Mouse (Mus musculus) liver, postnatal 0 days (tissue): ENCODE measurements around the gene Hnrnpa1. TPM values are rescaled to one million over a fixed set of nuclear protein-coding genes. Genes with fewer than 3 reads are reported as not detected.

Source experiments
- ATAC-seq: fragments of 200-750 bp; cut with Nextera tagmentation; 2 replicates; pipeline ENCODE4 v1.8.0; 2017; ENCODE audit warnings: mild to moderate bottlenecking, moderate library complexity
- DNase-seq: peaks from one replicate; pipeline ENCODE4 v3.0.0-alpha.2; 2016
- H3K27ac ChIP-seq: fragments of 300-500 bp; sonication (generic); 2 replicates; pipeline ENCODE4 v1.5.1; 2014; ENCODE audit warnings: antibody characterized with exemption, moderate library complexity, mild to moderate bottlenecking, low read depth
- H3K27me3 ChIP-seq: fragments of 300-500 bp; sonication (generic); 2 replicates; pipeline ENCODE4 v1.6.1; 2014; ENCODE audit warnings: low read length, control low read depth, mixed read lengths; ENCODE audit not compliant: insufficient read depth
- H3K36me3 ChIP-seq: fragments of 300-500 bp; sonication (generic); replicated peaks from 2 replicates; pipeline ENCODE4 v1.6.1; 2014; ENCODE audit warnings: mild to moderate bottlenecking, control low read depth, low read length, moderate library complexity, mixed read lengths; ENCODE audit not compliant: insufficient read depth
- H3K4me1 ChIP-seq: fragments of 300-500 bp; sonication (generic); 2 replicates; pipeline ENCODE4 v1.6.1; 2014; ENCODE audit warnings: antibody characterized with exemption, mild to moderate bottlenecking, control low read depth; ENCODE audit not compliant: insufficient read depth
- H3K4me2 ChIP-seq: fragments of 300-500 bp; sonication (generic); 2 replicates; pipeline ENCODE4 v1.6.1; 2014; ENCODE audit warnings: low read depth, mild to moderate bottlenecking, low read length, moderate library complexity, mixed read lengths
- H3K4me3 ChIP-seq: fragments of 300-500 bp; sonication (generic); 2 replicates; pipeline ENCODE4 v1.5.1; 2014; ENCODE audit warnings: low read depth, low read length
- H3K9ac ChIP-seq: fragments of 300-500 bp; sonication (generic); replicated peaks from 2 replicates; pipeline ENCODE4 v1.6.1; 2014; ENCODE audit warnings: mild to moderate bottlenecking, moderate library complexity
- H3K9me3 ChIP-seq: fragments of 300-500 bp; sonication (generic); 2 replicates; pipeline ENCODE4 v1.6.1; 2016; ENCODE audit warnings: mild to moderate bottlenecking, control low read depth, low read length, mixed read lengths
- CTCF ChIP-seq: sonication (generic); IDR thresholded peaks from 2 replicates; pipeline ENCODE4 v1.5.1; 2016; ENCODE audit warnings: antibody characterized with exemption, low read depth
- EP300 ChIP-seq: IDR thresholded peaks from 2 replicates; pipeline ENCODE4 v1.6.1; 2016; ENCODE audit warnings: antibody characterized with exemption, low read depth, mild to moderate bottlenecking
- WGBS: fragments of 180-500 bp; shearing (Covaris S2); extraction: QIAGEN DNeasy Blood & Tissue Kit; methylation state at CpG from one replicate; pipeline ENCODE4 v1.1.7; 2014; ENCODE audit not compliant: insufficient replicate concordance; 5-methylcytosine and 5-hydroxymethylcytosine counted together
- polyA plus RNA-seq: library from polyadenylated mRNA; unstranded; fragments of >200 nt; fragmentation: Nextera tagmentation; extraction: Ambion mirVana; gene quantifications from 2 replicates; pipeline ENCODE4 v1.2.1, GENCODE M21; 2015

Hnrnpa1 gene
- polyA plus RNA-seq, 1 experiment from 2014 or later, result 151 TPM

DNA sequence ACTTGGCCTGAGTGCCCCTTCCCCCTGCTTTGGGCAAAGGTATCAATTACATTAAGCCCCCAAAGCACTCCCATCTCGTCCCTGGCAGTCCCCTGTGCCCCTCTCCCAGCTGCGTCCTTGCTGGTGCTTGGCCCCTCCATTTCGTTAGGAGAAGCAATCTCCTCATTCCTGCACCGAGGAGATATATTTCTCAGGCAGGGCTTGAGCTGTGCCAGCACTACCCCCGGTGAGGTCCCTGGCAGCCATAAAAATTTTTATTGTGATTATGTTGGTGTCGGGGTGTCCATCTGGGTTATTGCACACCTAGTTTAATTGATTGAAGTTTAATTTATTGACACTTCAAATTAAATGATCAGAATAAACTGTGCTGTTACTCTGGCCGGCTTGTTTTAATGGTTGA, 37.7 kb downstream of the Hnrnpa1 start:
- Histone ChIP-seq H3K9ac (no peak overlapping the region), H3K4me3 (no peak overlapping the region), H3K9me3 (no peaks in the 10 kb centered on the region), H3K27ac (no peak overlapping the region), H3K4me1 (peaks cover 39% of the 10 kb centered on the region), H3K36me3 (peaks cover 5% of the 10 kb centered on the region; the same call in 1 of the 2 replicates), H3K27me3 (no peaks in the 10 kb centered on the region), H3K4me2 (no peak overlapping the region)
- ATAC-seq (no peak), DNase-seq (no peak)
- no peak for TF ChIP-seq EP300
- TF ChIP-seq CTCF, result no peak
- WGBS, result 80% methylated on average over 7 of the region's 7 CpGs

DNA sequence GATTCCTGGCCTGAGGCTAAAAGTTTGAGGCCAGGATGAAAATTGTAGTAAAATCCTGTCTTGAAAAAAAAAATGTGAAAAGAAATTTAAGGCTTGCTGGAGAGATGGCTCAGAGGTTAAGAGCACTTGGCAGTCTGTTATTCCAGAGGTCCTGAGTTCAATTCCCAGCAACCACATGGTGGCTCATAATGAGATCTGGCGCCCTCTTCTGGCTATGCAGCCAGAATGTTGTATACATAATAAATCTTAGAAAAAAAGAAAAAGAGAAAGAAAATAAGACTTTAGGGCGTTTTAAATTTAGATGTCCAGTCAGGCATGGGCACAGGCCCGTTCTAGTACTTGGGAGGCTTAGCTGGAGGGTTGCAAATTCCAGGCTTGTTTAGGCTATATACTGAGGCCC, 39.5 kb downstream of the Hnrnpa1 start:
- Histone ChIP-seq H3K4me2 (no peak overlapping the region), H3K4me3 (no peak overlapping the region), H3K9me3 (no peaks in the 10 kb centered on the region), H3K9ac (no peak overlapping the region; the same call in 1 of the 2 replicates), H3K27me3 (no peaks in the 10 kb centered on the region), H3K36me3 (peaks cover 5% of the 10 kb centered on the region; the same call in 1 of the 2 replicates), H3K4me1 (peaks cover 27% of the 10 kb centered on the region), H3K27ac (peak overlapping the region; percentile 61; the same call in 1 of the 2 replicates)
- ATAC-seq (no peak), DNase-seq (peak; percentile 69)
- 0 out of 2 replicates have a peak, but pooled peaks have one; percentile 22 for TF ChIP-seq EP300
- TF ChIP-seq CTCF, result peak; percentile 73
- 50% methylated on average over 3 of the region's 3 CpGs for WGBS

DNA sequence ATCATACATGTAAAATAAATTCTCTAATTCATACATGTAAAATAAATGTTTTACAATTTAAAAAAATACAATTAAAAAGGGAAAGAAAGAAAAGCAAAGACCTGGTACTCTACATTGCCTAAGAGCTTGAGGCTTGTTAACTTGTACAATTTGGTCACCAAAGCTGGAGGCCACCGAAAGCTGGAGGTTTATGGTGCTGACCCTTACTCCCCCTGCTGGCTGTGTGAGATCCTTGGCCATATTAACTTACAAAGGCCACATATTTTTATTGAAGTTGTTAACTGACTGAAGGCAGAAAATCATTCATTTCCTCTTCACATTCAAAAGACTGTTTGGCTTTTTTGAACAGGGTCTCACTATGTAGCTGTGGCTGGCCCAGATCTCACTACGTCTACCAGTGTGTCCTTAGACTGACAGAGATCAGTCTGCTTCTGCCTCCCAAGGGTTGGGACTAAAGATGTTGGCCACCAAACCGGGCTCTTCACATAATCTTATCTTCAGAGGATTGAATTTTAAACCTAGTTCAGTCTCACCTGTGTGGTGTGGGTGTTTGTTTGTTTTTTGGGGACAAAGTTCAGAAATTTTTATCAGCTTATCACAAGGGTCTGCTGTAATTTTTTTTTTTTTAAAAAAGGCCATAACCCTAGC, 40.7 kb downstream of the Hnrnpa1 start:
- WGBS, result 33% methylated on average over 3 of the region's 3 CpGs

GRCm38 (mm10) chr15:103281465-103282205, 41.4 kb downstream of the Hnrnpa1 start:
- no peak overlapping the region for H3K4me3 ChIP-seq
- ATAC-seq (no peak), DNase-seq (no peak)
- H3K36me3 ChIP-seq, result peaks cover 5% of the 10 kb centered on the region; the same call in 1 of the 2 replicates
- H3K9ac ChIP-seq, result no peak overlapping the region
- H3K27me3 ChIP-seq, result no peaks in the 10 kb centered on the region
- peak overlapping the region; percentile 61 for H3K27ac ChIP-seq
- H3K4me1 ChIP-seq, result peaks cover 24% of the 10 kb centered on the region
- H3K9me3 ChIP-seq, result no peaks in the 10 kb centered on the region
- no peak for TF ChIP-seq EP300
- no peak for TF ChIP-seq CTCF
- no peak overlapping the region for H3K4me2 ChIP-seq
- WGBS, result 69% methylated on average over 3 of the region's 3 CpGs

More for the DNA sequence above, 40.7 kb downstream of the Hnrnpa1 start:
- no peaks in the 10 kb centered on the region for H3K9me3 ChIP-seq
- peaks cover 27% of the 10 kb centered on the region for H3K4me1 ChIP-seq
- H3K9ac ChIP-seq, result no peak overlapping the region
- peak; percentile 75 for DNase-seq
- no peak overlapping the region for H3K4me3 ChIP-seq
- TF ChIP-seq EP300, result no peak
- TF ChIP-seq CTCF, result peak; percentile 88
- peaks cover 5% of the 10 kb centered on the region; the same call in 1 of the 2 replicates for H3K36me3 ChIP-seq
- H3K27ac ChIP-seq, result peak overlapping the region; percentile 61
- peak overlapping the region; percentile 38; the same call in 1 of the 2 replicates for H3K4me2 ChIP-seq
- ATAC-seq, result peak; percentile 68; the same call in 1 of the 2 replicates
- no peaks in the 10 kb centered on the region for H3K27me3 ChIP-seq

DNA sequence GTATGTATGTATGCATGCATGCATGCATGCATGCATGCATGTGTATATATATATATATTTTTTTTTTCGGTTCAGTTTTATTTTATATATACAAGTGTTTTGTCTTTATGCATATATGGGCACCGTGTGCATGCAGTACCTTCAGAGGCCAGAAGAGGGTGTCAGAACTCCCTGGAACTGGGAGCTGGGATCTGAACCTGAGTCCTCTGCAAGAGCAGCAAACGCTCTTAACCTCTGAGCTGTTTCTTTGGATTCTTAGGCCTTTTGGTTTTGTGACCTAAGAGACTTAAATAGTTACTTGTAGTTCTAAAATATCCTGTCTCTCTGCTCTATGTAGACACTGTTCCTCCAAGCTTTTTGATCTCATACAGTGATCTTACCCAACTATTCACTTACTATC, 43.8 kb downstream of the Hnrnpa1 start:
- Histone ChIP-seq H3K9me3 (no peaks in the 10 kb centered on the region), H3K4me2 (no peak overlapping the region), H3K36me3 (peaks cover 7% of the 10 kb centered on the region), H3K27ac (no peak overlapping the region), H3K9ac (no peak overlapping the region), H3K4me1 (peaks cover 20% of the 10 kb centered on the region), H3K4me3 (no peak overlapping the region), H3K27me3 (no peaks in the 10 kb centered on the region)
- no peak for ATAC-seq
- WGBS, result 70% methylated on average over 3 of the region's 3 CpGs
- DNase-seq, result peak; percentile 75
- TF ChIP-seq EP300, result no peak
- peak; percentile 77 for TF ChIP-seq CTCF

- H3K27me3 ChIP-seq, result no peaks in the 10 kb centered on the region
- peak; percentile 25; the same call in 1 of the 2 replicates for TF ChIP-seq CTCF
- no peak for TF ChIP-seq EP300
- peaks cover 11% of the 10 kb centered on the region for H3K36me3 ChIP-seq
- H3K4me2 ChIP-seq, result no peak overlapping the region
- H3K9me3 ChIP-seq, result no peaks in the 10 kb centered on the region
- no peak overlapping the region for H3K4me3 ChIP-seq
- no peak overlapping the region for H3K9ac ChIP-seq
- H3K4me1 ChIP-seq, result peaks cover 20% of the 10 kb centered on the region
- H3K27ac ChIP-seq, result no peak overlapping the region
- no peak for DNase-seq
- 39% methylated on average over 2 of the region's 2 CpGs for WGBS
- no peak for ATAC-seq
These were observed 44.4 kb downstream of the Hnrnpa1 start for GRCm38 (mm10) chr15:103284647-103285046.
